Mouse (Mus musculus) right cerebral cortex, postnatal 4 days (tissue): ENCODE data around the gene Dnah9.

Experiments used
- DNase-seq: peaks from one replicate; pipeline ENCODE4 v3.0.0-alpha.2; 2022

The Dnah9 gene

GRCm38 (mm10) chr11:65918480-65919236 is 249.7 kb downstream of the Dnah9 start:
- no peak for DNase-seq

- DNase-seq, result no peak
These were observed 259.2 kb downstream of the Dnah9 start for GRCm38 (mm10) chr11:65909195-65909594.

DNA sequence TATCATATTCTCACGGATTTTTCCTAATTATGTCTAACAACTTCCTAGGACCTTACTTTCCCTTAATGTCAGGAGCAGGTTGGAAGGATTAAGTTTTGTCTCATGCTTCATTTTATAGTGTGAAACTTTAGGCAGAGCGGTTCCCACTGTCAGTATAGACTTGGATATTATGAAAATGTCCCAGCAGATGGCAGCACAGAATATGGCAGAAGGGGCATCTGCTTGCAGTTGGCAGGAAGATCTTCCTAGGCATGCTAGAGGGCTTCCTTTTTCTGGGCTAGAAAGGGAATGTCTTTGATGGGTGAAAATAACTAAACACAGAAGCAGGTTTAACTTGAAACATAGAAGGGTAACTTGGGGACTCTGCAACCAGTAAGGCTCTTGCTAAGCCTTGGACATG is 262.9 kb downstream of the Dnah9 start:
- DNase-seq, result peak; percentile 56

DNA sequence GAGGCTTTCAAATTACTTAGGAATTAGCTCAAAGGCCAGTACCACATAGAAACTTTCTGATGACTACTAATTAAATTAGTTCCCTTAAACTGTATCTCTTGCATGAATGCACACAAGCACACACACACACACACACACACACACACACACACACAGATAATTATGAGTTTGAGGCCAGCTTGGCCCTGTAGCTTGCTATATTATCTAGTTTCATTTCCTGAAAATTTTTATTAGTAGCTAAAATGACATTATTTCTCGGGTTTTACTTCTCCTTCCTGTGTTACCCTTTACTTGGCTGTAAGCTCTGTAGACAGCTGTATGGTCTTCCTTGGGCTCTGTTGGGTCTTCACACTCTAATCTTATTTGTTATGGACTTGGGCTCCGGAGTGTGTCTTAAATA is 264.4 kb downstream of the Dnah9 start:
- DNase-seq, result no peak

DNA sequence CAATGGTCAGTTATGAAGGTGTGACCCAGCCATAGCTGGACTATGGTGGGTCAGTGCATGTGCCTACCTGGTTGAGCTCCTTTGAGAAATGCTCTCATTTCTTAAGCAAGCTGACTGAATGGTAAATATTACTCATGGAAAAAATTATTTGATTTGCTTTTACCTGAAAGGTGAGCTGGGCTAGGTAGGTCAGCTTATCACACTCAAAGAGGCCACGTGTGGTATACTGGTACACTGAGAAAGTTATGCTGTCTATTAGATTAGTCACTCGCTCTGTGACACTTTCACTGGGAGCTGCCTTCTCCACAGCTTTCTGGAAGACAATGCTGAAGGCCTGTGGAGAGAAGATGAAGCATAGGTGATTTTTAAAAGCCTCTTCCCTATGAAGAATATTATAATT is 286.9 kb downstream of the Dnah9 start:
- DNase-seq, result no peak

GRCm38 (mm10) chr11:65877146-65877775 is 291.1 kb downstream of the Dnah9 start:
- DNase-seq, result no peak

- DNase-seq, result no peak
These were observed 306.9 kb downstream of the Dnah9 start for GRCm38 (mm10) chr11:65861476-65861875.

GRCm38 (mm10) chr11:65852066-65852465 is 316.3 kb downstream of the Dnah9 start:
- DNase-seq, result peak; percentile 6

GRCm38 (mm10) chr11:65846446-65846845 is 321.9 kb downstream of the Dnah9 start:
- DNase-seq, result no peak

GRCm38 (mm10) chr11:65838999-65839398 is 329.4 kb downstream of the Dnah9 start:
- peak; percentile 27 for DNase-seq

- DNase-seq, result no peak
These were observed 343.8 kb downstream of the Dnah9 start for GRCm38 (mm10) chr11:65824556-65824955.

DNA sequence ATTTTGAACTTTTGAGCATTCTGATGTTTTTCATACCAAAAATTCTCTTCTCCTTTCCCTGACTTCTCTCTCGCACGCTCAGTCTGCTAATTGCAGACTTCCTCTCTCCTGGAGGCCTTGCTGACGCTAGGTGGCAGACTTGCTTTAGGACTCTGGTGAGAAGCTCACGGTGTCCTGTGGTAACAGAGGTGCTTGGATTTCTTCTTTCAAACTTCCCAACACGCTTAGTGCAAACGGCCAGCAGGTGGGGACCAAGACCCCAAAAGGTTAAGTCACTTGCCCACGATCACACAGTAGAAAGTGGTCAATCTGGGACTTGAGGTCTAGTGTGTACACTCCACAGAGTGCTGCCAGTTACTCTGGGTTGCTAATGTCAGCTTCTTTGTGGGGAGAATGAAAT is 347.5 kb downstream of the Dnah9 start:
- DNase-seq, result peak; percentile 87

DNA sequence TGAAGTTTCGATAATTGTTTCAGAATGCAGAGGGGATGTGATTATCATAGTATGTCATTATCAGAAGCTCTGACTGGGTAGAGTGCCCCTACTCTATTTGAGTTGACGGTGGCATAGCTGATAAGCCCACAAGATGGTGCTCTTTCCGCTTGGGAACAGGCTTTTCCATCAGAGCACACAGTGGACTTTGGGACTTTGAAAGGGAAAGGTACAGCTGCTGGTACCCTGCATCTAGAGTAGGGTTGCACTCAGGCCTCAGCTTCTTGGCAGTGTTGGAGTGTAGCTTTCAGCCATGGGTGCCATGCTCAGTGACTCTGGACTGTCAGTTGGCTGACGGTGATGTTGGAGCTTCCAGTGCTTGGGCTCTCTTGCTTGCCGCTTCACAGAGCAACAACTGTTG is 348.1 kb downstream of the Dnah9 start:
- DNase-seq, result peak; percentile 28

DNA sequence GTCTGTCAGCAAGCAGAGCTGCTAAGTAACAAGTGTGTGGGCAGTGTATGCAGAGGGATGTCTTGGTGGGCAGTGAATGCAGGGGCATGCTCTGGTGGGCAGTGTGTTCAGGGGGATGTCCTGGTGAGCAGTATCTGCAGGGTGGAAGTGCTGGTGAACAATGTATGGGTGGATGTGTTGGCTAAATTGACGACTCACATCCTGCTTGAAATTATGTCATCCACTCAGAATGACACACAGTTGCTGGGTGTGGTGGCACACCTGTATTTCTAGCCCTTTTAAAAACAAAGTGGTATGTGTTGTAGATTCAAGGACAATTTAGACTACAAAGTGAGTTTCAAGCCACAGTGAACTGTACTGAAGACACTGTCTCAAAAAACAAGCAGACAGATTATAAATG is 350.2 kb downstream of the Dnah9 start:
- no peak for DNase-seq

DNA sequence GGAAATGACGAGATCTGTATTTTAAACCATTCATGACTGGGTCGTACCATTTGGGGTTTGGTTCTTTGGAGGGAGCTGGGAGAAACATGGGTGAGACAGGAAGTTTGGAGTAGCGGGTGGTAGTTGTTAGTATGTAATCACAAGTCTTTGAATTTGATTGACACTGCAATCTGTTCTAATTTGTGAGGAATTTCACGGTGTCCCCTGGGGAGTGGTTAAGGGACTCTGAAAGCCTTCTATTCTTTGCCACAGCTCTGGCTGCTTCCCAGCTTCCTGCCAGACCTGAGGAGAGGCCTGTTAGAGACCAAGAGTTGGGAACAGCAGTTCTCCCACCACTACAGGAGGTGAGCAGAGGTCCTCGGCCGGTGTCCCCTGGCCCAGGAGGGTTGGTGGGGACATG is 352.1 kb downstream of the Dnah9 start:
- no peak for DNase-seq

DNA sequence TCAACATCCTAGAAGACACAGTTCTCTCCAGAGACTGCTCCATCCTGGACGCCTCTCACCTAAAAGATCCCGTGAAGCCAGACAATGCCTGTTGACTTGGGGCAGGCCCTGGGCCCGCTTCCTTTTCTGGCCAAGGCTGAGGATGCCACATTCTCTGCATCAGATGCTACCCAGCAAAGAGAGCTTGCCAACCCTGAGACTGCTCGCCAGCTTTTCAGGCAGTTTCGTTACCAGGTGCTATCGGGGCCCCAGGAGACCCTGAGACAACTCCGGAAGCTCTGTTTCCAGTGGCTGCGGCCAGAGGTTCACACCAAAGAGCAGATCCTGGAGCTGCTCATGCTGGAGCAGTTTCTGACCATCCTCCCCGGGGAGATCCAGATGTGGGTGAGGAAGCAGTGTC is 354.0 kb downstream of the Dnah9 start:
- no peak for DNase-seq

DNA sequence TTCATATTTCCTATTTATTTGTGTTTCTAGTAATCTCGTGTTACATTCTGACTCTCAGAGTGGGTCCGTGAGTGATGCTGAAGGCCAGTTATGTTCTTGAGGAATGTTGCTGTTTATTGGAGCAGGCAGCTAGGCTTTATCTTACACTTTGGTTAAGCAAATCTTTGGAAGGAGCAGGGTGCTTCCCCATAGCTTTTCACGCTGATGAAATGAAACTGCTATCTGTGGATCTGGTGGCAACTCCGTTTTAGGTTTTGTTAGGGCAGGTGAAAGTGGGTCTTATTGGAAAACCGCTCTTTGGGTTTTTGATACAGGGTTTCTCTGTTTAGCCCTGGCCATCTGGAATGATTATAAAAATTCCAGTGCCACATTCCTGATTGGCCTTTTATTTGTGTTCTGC is 356.3 kb downstream of the Dnah9 start:
- DNase-seq, result no peak

- DNase-seq, result no peak
These were observed 360.8 kb downstream of the Dnah9 start for GRCm38 (mm10) chr11:65807601-65808000.

DNA sequence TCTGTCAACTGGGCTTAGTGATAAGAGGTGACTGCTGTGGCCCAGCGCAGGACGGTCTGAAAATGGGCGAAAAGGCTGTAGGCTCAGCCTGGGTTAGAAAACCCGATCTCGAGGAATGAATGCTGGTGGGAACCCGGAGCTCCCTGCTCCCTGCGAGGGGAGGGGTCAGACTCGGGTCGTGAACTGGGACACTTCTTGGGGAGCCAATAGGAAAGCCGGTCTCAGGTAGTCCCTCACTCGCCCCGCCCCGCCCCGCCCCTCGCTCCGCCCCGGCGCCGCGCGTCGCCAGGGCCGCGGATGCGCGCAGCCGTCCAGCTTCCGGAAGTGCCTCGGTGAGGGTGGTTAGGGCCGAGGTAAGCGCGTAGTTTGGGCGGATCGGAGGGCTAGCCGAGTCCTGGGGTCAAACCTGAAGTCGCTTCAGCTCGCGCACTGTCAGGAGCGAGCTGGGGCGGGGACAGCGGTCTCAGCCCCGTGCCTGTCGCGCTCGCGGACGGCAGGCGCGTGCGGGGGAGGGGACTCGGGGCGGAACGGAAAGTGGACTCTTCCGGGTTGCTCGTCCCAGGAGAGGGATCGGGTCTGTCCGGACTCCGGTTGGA is 361.3 kb downstream of the Dnah9 start, which contains the start of gene Zkscan6:
TSS of gene Zkscan6 (plus strand) at position 267 of the 596 bp plus-strand sequence.
- peak; percentile 84 for DNase-seq

GRCm38 (mm10) chr11:65806321-65806904 is 361.9 kb downstream of the Dnah9 start:
- no peak for DNase-seq

DNA sequence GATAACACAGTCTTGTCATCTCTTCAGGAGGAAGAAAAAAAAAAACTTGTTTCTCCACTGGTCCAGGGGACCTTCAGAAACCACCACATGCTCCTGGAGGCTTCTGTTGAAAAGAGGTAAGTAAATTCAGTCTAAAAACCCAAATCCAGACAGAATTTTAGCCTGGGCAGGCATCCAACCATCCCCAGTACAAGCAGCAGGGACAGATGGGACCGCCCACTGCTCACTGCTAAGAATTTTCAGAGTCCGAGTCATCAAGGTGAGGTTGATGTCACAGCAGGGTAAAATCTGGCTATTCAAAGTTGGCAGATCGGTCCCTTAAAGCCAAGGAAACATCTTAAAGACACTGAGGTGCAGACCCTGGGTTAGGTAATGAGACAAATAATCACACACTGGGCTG is 366.5 kb downstream of the Dnah9 start:
- DNase-seq, result peak; percentile 50

DNA sequence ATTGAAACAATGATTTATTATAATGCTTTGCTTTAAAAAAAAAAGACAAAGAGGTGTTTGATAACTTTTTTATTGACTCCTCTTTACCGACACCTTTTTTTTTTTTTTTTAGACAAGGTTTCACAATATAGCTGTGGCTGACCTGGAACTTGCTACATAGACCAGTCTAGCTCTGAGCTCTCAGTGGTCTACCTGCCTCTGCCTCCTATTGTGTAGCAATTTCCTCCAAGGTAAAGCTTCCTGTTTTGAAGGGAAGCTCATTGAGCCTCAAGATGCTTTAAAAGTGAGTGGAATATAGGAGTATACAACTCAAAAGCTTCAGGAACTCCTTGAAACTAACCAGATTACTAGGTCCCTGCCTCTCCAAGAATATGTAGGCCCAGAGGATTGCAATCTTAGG is 372.5 kb downstream of the Dnah9 start:
- no peak for DNase-seq

DNA sequence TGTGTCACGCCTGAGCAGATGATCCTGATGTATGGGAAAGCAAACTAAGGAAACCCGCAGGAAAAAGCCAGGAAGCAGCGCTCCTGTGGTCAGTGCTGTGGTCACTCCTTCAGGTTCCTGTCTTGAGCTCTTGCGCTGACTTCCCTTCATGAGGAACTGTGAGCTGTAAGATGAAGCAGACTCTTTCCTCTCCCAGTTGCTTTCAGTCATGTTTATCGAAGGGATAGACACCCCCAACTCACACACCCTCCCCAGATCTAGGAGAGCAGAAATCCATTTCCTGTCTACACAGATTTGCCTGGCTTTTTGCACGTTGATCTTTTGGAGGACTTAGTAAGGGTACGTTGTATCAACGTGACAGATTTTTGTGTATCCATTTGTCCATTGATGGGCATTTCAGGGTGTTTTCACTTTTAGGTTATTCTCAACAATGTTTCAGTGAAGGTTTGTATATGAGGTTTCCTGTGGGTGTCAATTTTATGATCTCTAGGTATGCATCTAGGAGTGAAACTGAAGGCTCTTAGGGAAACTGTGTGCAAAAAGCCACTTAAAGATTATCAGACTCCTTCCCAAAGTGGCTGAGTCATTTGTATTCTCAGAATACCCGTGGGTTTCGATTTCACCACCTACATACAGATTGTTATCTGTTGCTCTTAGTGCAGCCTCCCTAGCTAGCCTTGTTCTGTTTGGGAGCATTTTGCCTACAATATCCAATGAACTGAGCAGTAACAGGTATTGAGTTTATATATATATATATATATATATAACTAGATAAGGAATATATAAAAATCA is 373.7 kb downstream of the Dnah9 start:
- no peak for DNase-seq
